Mouse (Mus musculus): ENCODE measurements at regions not wholly inside any gene's neighbourhood (a gene's known extent, or its start where the extent isn't known, plus 50 kb on each side); places are given as distances from the start of the nearest gene placed in this dataset.
"Not testable (repeated sequence)": the region's sequence is repeated elsewhere in the genome, so short reads cannot be mapped to it uniquely, and the experiment has no call there.

DNA sequence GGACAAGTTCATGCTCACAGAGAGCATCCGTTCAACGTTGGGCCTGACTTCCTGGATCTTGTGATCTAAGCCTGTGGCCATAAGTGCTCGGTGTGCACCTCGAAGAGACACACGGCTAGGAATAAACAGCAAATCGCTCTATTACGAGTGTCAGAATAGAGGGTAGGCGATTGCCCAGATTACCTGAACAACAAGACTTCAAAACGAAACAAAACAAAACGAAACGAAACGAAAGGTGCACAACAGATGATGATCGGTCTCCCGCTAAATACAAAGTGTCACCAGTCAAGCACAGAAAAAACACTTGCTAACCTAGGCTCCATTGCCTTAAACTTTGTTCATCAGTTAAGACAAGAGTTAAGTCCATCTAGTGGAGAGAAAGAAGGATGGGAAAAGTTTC lies 67.4 kb downstream of the Pdia4 start:
- not testable (repeated sequence) for DNase-seq (ENCODE audit: low spot score)

DNA sequence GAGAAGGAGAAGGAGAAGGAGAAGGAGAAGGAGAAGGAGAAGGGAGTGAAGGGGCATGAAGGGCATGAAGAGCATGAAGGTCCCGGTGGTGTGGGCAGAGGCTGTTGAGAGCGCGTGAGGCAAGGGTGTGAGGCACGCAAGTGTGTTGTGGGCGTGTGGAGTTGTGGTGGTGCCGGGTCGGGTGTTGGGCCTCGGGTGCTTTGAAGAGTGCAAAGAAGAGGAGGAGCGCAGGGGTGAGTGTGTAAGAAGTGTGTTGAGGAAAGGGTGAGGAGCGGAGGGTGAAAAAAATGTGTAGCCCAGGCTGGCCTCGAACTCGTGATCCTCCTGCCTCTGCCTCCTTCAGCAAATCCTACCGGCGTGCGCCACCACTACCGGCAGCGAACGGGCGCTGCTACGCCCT lies 69.4 kb downstream of the Pdia4 start:
- DNase-seq (ENCODE audit: low spot score) = not testable (repeated sequence)

DNA sequence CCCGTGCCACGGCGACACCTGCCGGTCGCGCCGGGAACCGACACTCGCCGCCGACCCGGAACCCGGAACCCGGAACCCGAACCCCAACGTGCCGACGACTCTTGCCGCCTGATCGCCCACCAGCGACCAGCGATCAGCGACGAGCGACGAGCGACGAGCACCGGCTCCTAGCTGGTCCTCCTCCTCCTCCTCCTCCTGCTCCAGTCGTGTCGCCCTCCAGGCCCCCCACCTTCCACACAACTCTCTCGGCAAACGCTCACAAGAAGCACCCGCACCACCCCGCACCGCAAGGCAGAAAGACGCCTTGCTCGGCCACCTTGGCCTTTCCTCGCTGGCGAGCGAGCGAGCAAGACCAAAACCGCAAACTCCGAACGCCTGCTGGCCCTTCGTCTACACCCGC lies 73.0 kb downstream of the Pdia4 start:
- not testable (repeated sequence) for DNase-seq (ENCODE audit: low spot score)

DNA sequence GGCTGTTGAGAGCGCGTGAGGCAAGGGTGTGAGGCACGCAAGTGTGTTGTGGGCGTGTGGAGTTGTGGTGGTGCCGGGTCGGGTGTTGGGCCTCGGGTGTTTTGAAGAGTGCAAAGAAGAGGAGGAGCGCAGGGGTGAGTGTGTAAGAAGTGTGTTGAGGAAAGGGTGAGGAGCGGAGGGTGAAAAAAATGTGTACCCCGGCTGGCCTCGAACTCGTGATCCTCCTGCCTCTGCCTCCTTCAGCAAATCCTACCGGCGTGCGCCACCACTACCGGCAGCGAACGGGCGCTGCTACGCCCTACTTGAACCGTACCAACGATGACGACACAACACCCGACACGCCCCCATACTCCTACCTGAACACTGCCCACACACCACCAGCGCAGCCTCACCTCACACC lies 73.5 kb downstream of the Pdia4 start:
- peak; percentile 65 for DNase-seq (ENCODE audit: low spot score)

DNA sequence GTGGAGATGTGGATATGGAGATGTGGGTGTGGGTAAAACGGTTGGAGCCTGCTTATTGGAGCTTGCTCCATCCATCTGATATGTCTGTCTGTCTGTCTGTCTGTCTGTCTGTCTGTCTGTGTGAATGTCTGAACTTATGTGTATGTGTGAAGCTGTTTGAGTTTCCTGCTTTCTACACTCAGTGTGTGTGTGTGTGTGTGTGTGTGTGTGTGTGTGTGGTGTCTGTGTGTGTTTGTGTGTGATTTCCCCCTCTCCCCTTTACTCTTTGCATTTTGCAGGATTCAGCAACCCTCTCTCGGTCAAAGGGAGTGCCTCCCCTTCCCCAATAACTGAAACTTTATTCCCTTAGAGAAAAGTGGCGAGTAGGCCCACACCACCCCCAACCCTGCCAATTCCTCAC lies 75.3 kb downstream of the Pdia4 start:
- DNase-seq (ENCODE audit: low spot score) = not testable (repeated sequence)
